ENCODE assay signal across 30 mouse cellular contexts in genomic region chr14:28326456-28326855, GRCm38 (mm10).
DNase-seq lines count a peak whose midpoint lies in the region; ATAC-seq and TF ChIP-seq lines count a peak whose summit lies in the region.
"Had no signal": no experiment of that assay in that cellular context is flagged by ENCODE, and none has a peak within 500 bp of the region (broad histone marks: within the 10 kb centered on the region; RNA-seq: fewer than 3 reads in every experiment).

No protein-coding gene starts in this region.

- H3K4me2 ChIP-seq in forebrain, postnatal 0 days (ENCODE audit: low read depth) = no peak overlapping the region
- H3K4me2 ChIP-seq in forebrain, embryonic 13.5 days = no peak overlapping the region
- H3K4me2 ChIP-seq in lung, embryonic 14.5 days = no peak overlapping the region
- no peak overlapping the region for H3K4me2 ChIP-seq in midbrain, embryonic 14.5 days (ENCODE audit: low read length)
- H3K4me2 ChIP-seq: embryonic facial prominence, embryonic 12.5 days; heart, embryonic 15.5 days; hindbrain, embryonic 12.5 days; intestine, embryonic 15.5 days; midbrain, embryonic 15.5 days; stomach, embryonic 15.5 days had no signal

- H3K9ac ChIP-seq in forebrain, postnatal 0 days = no peak overlapping the region
- H3K9ac ChIP-seq in forebrain, embryonic 13.5 days = no peak overlapping the region
- no peak overlapping the region for H3K9ac ChIP-seq in lung, embryonic 14.5 days
- H3K9ac ChIP-seq in midbrain, embryonic 14.5 days (replicated peaks; ENCODE audit: low read length) = no peak overlapping the region
- H3K9ac ChIP-seq: embryonic facial prominence, embryonic 12.5 days; heart, embryonic 15.5 days; hindbrain, embryonic 12.5 days; intestine, embryonic 15.5 days; liver, embryonic 14.5 days; midbrain, embryonic 15.5 days; stomach, embryonic 15.5 days had no signal

- H3K4me1 ChIP-seq in forebrain, postnatal 0 days (ENCODE audit: insufficient read depth) = no peaks in the 10 kb centered on the region
- no peaks in the 10 kb centered on the region for H3K4me1 ChIP-seq in forebrain, embryonic 13.5 days
- H3K4me1 ChIP-seq in lung, embryonic 14.5 days (ENCODE audit: insufficient read depth) = no peaks in the 10 kb centered on the region
- H3K4me1 ChIP-seq in lung, adult 2 months (ENCODE audit: control insufficient read depth, insufficient read depth, low read length) = no peaks in the 10 kb centered on the region
- H3K4me1 ChIP-seq in midbrain, embryonic 14.5 days (ENCODE audit: control insufficient read depth, insufficient read depth, low read length) = no peaks in the 10 kb centered on the region
- H3K4me1 ChIP-seq: heart, embryonic 15.5 days; intestine, embryonic 15.5 days; midbrain, embryonic 15.5 days; stomach, embryonic 15.5 days had no signal

- no peak overlapping the region for H3K27ac ChIP-seq in forebrain, postnatal 0 days (ENCODE audit: low read depth, low read length)
- no peak overlapping the region for H3K27ac ChIP-seq in forebrain, embryonic 13.5 days
- no peak overlapping the region for H3K27ac ChIP-seq in lung, embryonic 14.5 days (ENCODE audit: low read depth)
- no peak overlapping the region for H3K27ac ChIP-seq in midbrain, embryonic 14.5 days (replicated peaks; ENCODE audit: low read depth, low read length)
- H3K27ac ChIP-seq: embryonic facial prominence, embryonic 12.5 days; heart, embryonic 15.5 days; hindbrain, embryonic 12.5 days; hindbrain, postnatal 0 days; intestine, embryonic 15.5 days; kidney, postnatal 0 days; liver, embryonic 14.5 days; macrophage; midbrain, embryonic 15.5 days; stomach, embryonic 15.5 days had no signal

- H3K36me3 ChIP-seq in forebrain, postnatal 0 days (ENCODE audit: insufficient read depth) = no peaks in the 10 kb centered on the region
- H3K36me3 ChIP-seq in forebrain, embryonic 13.5 days (ENCODE audit: poor library complexity, severe bottlenecking) = no peaks in the 10 kb centered on the region
- no peaks in the 10 kb centered on the region for H3K36me3 ChIP-seq in lung, embryonic 14.5 days (ENCODE audit: insufficient read depth)
- H3K36me3 ChIP-seq in midbrain, embryonic 14.5 days (ENCODE audit: control insufficient read depth, insufficient read depth, low read length) = no peaks in the 10 kb centered on the region
- H3K36me3 ChIP-seq: embryonic facial prominence, embryonic 12.5 days; G1E; heart, embryonic 15.5 days; hindbrain, embryonic 12.5 days; intestine, embryonic 15.5 days; midbrain, embryonic 15.5 days; stomach, embryonic 15.5 days had no signal

- no peak overlapping the region for H3K4me3 ChIP-seq in forebrain, postnatal 0 days (ENCODE audit: low read depth, low read length)
- no peak overlapping the region for H3K4me3 ChIP-seq in forebrain, embryonic 13.5 days
- no peak overlapping the region for H3K4me3 ChIP-seq in lung, embryonic 14.5 days (ENCODE audit: low read depth, low read length)
- H3K4me3 ChIP-seq in lung, adult 2 months (replicated peaks; ENCODE audit: extremely low read depth, low read depth, low read length) = no peak overlapping the region
- no peak overlapping the region for H3K4me3 ChIP-seq in midbrain, embryonic 14.5 days (replicated peaks; ENCODE audit: low read depth, low read length)
- H3K4me3 ChIP-seq: embryonic facial prominence, embryonic 12.5 days; heart, embryonic 15.5 days; hindbrain, embryonic 12.5 days; intestine, embryonic 15.5 days; midbrain, embryonic 15.5 days; stomach, embryonic 15.5 days had no signal

- WGBS in forebrain, postnatal 0 days = 56% methylated on average over 7 of the region's 7 CpGs
- 81% methylated on average over 7 of the region's 7 CpGs for WGBS in forebrain, embryonic 13.5 days
- WGBS in lung, embryonic 14.5 days = 50% methylated on average over 7 of the region's 7 CpGs
- WGBS in lung, adult 2 months = 71% methylated on average over 7 of the region's 7 CpGs
- WGBS in midbrain, embryonic 14.5 days = 81% methylated on average over 7 of the region's 7 CpGs

- ATAC-seq in forebrain, postnatal 0 days = no peak
- no peak for ATAC-seq in forebrain, embryonic 13.5 days
- no peak for ATAC-seq in lung, embryonic 14.5 days (ENCODE audit: insufficient read depth)
- ATAC-seq in midbrain, embryonic 14.5 days (ENCODE audit: low FRiP score, low TSS enrichment) = no peak
- ATAC-seq: hindbrain, postnatal 0 days; intestine, embryonic 15.5 days; midbrain, embryonic 15.5 days; Patski had no signal

- peak; percentile 27 for DNase-seq in forebrain, postnatal 0 days
- peak; percentile 70 for DNase-seq in lung, embryonic 14.5 days
- no peak for DNase-seq in lung, adult 2 months
- DNase-seq in MN1 (ENCODE audit: low spot score) = peak; percentile 13
- peak; percentile 13 for DNase-seq in lung, postnatal 36 days
- no peak for DNase-seq in midbrain, embryonic 14.5 days
- no peak for DNase-seq in urinary bladder, adult 18-20 months (ENCODE audit: low spot score in 2 of 2)
- DNase-seq: adrenal gland, postnatal 10 days; cerebellum, adult 11 months; cerebellum, adult 9-10 months; embryo, embryonic 11 days; gastrocnemius, postnatal 10 days; kidney, adult 8-10 months; left cerebral cortex, postnatal 4 days; liver; thymus, adult 18-20 months; thymus, postnatal 25 days had no signal

- TF ChIP-seq CTCF in forebrain, postnatal 0 days (IDR thresholded peaks at IDR 0.05; ENCODE audit: low read depth) = no peak
- TF ChIP-seq CTCF in lung, embryonic 14.5 days (IDR thresholded peaks at IDR 0.05; ENCODE audit: low read depth) = no peak
- TF ChIP-seq CTCF in lung, adult 2 months (IDR thresholded peaks at IDR 0.05; ENCODE audit: insufficient read depth, low read length) = no peak

- no peaks in the 10 kb centered on the region for H3K27me3 ChIP-seq in forebrain, postnatal 0 days (ENCODE audit: insufficient read depth, low read length)
- no peaks in the 10 kb centered on the region for H3K27me3 ChIP-seq in forebrain, embryonic 13.5 days
- H3K27me3 ChIP-seq in lung, embryonic 14.5 days (ENCODE audit: insufficient read depth, low read length) = no peaks in the 10 kb centered on the region
- 0 out of 2 replicates have a peak, but pooled peaks cover 3% of the 10 kb centered on the region for H3K27me3 ChIP-seq in midbrain, embryonic 14.5 days (ENCODE audit: control insufficient read depth, insufficient read depth, low read length)
- H3K27me3 ChIP-seq: embryonic facial prominence, embryonic 12.5 days; heart, embryonic 15.5 days; hindbrain, embryonic 12.5 days; intestine, embryonic 15.5 days; Patski; stomach, embryonic 15.5 days had no signal

- H3K9me3 ChIP-seq in forebrain, postnatal 0 days (ENCODE audit: low read length) = no peaks in the 10 kb centered on the region
- H3K9me3 ChIP-seq in forebrain, embryonic 13.5 days (replicated peaks) = no peaks in the 10 kb centered on the region
- no peaks in the 10 kb centered on the region for H3K9me3 ChIP-seq in lung, embryonic 14.5 days (ENCODE audit: low read depth, low read length)
- no peaks in the 10 kb centered on the region for H3K9me3 ChIP-seq in midbrain, embryonic 14.5 days (ENCODE audit: control insufficient read depth, low read length)
- H3K9me3 ChIP-seq: embryonic facial prominence, embryonic 12.5 days; heart, embryonic 15.5 days; hindbrain, embryonic 12.5 days; intestine, embryonic 15.5 days; midbrain, embryonic 15.5 days; stomach, embryonic 15.5 days had no signal

- no peak for TF ChIP-seq POLR2A in lung, adult 2 months (IDR thresholded peaks at IDR 0.05; ENCODE audit: borderline replicate concordance, extremely low read depth, low read depth, low read length)

Comparison
In these comparisons a context has a peak if more than half of its experiments do, and no peak if none do; other contexts are left out.
1. DNase-seq: peak in forebrain, postnatal 0 days (single experiment), lung, embryonic 14.5 days (single experiment), MN1 (single experiment) and lung, postnatal 36 days (single experiment); none in lung, adult 2 months (single experiment), midbrain, embryonic 14.5 days (single experiment) and urinary bladder, adult 18-20 months (0 of 2).